Mouse (Mus musculus) brown adipose tissue, adult 24 weeks (tissue): Measurements from ENCODE around the gene Dolk. TPM values are rescaled to one million over a fixed set of nuclear protein-coding genes. Genes with fewer than 3 reads are reported as not detected.

Experiments
- H3K27ac ChIP-seq: fragments of 200-500 bp; replicated peaks from 2 replicates; pipeline ENCODE4 v1.5.1; 2012; ENCODE audit warnings: low read depth, mild to moderate bottlenecking, low read length
- H3K4me1 ChIP-seq: fragments of 200-500 bp; 2 replicates; pipeline ENCODE4 v1.6.1; 2012; ENCODE audit warnings: low read length, mixed read lengths; ENCODE audit not compliant: control insufficient read depth, insufficient read depth, insufficient read length
- H3K4me3 ChIP-seq: fragments of 200-500 bp; 2 replicates; pipeline ENCODE4 v1.5.1; 2012; ENCODE audit warnings: low read depth, mild to moderate bottlenecking, low read length, moderate library complexity; ENCODE audit not compliant: insufficient read depth
- polyA plus RNA-seq: library from polyadenylated mRNA; stranded (reverse); fragments of >200 nt; gene quantifications from 2 replicates; pipeline ENCODE4 v1.2.4, GENCODE M21; 2012; ENCODE audit not compliant: missing spikeins, insufficient read depth, insufficient read length

The Dolk gene
- polyA plus RNA-seq, 1 experiment: 40.5 TPM

DNA sequence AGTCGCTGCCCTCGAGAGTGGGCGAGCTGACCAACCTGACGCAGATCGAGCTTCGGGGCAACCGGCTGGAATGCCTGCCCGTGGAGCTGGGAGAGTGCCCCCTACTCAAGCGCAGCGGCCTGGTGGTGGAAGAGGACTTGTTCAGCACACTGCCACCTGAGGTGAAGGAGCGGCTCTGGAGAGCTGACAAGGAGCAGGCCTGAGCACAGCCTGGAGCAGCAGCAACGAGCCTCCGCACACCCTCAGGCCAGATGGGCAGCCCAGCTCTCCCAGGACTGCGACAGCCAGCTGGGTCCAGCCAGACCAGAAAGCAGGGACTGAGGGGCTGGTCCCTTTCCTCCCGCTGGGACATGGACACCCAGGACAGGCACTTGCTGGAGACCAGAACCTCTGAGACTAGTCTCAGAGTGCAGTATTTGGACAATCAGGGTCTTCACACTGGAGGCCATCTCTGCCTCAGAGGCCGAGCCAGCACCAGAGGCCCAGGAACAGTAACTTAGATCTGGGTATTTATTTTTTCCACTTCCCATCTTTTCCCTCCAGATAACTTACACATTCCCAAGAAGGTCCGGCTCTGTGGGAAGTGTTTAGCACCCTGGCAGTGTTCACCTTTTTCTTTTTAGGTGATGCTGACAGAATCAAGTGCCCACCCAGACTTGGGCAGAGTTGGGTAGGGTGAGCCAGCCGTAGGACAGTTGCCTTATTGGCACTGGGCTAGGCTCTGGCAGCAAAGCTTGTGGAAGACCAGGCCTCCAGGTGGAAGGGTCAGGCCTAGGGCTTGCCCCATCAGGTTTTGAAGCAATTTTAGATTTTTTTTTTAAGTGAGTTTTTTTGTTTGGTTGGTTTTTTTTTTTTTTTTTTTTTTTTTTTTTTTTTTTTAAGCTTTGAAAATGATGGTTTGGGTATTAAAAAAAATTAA is 24.0 kb downstream of the Dolk start:
- Histone ChIP-seq H3K4me1 (peaks cover 73% of the 10 kb centered on the region), H3K4me3 (no peak overlapping the region), H3K27ac (peak overlapping the region; percentile 94)

DNA sequence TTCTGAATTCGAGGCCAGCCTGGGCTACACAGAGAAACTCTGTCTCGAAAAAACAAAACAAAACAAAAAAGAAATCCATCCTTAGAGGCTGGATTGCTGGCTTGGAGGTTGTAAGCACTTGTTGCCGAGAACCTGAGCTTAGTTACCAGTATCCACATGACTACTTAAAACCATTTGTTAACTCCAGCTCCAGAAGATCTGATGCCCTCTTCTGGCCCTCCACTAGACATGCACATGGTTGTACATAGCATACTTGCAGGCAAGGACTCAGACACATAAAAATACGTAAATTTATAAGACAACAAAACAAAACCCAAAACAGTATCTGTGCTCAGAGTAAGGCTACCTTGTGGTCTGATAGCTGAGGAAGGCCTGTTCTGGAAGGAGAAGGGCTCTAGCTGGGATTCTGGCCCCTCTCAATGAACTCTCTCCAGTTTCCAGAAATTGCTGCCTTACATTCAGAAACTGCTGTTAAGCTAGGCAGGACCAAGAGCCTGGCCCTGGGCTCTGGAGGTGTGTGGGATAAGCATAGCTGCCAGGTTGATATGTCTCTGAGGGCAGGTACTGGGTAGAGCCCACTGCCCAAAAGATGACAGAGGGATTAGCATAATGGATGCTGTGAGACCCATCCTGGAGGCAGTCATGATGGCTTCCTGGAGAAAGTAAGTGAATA is 24.9 kb downstream of the Dolk start:
- Histone ChIP-seq H3K4me3 (no peak overlapping the region), H3K4me1 (peaks cover 64% of the 10 kb centered on the region), H3K27ac (peak overlapping the region; percentile 94)

GRCm38 (mm10) chr2:30259131-30260064 is 26.7 kb downstream of the Dolk start:
- Histone ChIP-seq H3K27ac (peak overlapping the region; percentile 100), H3K4me3 (peak overlapping the region; percentile 25), H3K4me1 (peaks cover 47% of the 10 kb centered on the region)

- H3K4me1 ChIP-seq: peaks cover 39% of the 10 kb centered on the region
- H3K4me3 ChIP-seq: peak overlapping the region; percentile 25
- peak overlapping the region; percentile 100 for H3K27ac ChIP-seq
Measured at GRCm38 (mm10) chr2:30258600-30258999, 27.5 kb downstream of the Dolk start.

DNA sequence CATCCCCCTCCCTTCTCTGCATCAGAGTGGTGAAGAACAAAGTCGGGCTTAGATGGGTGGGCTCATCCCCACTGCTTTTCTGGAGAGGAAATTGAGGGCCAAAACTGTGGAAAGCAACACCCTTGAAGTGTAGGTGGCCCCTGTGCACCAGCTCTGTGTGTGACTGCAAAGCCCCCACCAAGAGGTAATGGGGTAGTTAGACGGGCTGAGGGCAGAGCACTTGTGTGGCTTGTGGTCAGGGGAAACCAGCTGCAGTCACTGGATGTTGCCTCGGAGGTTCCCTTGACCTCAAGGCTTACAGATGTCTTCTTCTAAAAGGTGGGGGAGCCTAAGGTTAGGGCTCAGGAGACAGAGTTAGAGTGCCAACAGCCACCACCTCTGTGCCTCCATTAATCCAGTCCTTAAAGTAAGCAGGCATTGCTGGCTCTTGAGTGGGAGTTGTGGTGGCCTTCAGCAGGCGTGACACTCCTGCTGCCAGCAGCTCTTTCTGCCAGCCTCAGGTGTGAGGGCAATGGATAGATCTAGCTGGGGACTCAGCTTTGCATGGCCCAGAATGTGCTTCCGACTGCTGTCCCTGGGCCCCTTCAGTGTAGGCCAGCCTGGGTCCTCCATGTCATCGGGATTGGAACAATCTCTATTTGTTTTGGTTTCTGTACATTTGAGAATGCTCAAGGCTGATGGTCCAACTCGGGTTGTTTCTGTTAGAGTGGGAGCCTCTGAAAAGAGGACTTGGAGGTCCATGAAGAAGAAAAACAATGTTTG is 28.3 kb downstream of the Dolk start:
- H3K4me1 ChIP-seq: peaks cover 33% of the 10 kb centered on the region
- peak overlapping the region; percentile 100 for H3K27ac ChIP-seq
- H3K4me3 ChIP-seq: no peak overlapping the region

DNA sequence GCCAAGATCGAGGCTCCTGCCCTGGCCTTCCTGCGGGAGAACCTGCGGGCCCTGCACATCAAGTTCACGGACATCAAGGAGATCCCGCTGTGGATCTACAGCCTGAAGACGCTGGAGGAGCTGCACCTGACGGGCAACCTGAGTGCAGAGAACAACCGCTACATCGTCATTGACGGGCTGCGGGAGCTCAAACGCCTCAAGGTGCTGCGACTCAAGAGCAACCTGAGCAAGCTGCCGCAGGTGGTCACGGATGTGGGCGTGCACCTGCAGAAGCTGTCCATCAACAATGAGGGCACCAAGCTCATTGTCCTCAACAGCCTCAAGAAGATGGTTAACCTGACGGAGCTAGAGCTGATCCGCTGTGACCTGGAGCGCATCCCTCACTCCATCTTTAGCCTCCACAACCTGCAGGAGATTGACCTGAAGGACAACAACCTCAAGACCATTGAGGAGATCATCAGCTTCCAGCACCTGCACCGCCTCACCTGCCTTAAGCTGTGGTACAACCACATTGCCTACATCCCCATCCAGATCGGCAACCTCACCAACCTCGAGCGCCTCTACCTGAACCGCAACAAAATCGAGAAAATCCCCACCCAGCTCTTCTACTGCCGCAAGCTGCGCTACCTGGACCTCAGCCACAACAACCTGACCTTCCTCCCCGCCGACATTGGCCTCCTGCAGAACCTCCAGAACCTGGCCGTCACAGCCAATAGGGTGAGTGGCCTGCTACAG is 29.4 kb downstream of the Dolk start:
- Histone ChIP-seq H3K4me3 (no peak overlapping the region), H3K27ac (peak overlapping the region; percentile 100), H3K4me1 (peaks cover 37% of the 10 kb centered on the region)

GRCm38 (mm10) chr2:30255631-30256395 is 30.3 kb downstream of the Dolk start:
- Histone ChIP-seq H3K4me1 (peaks cover 43% of the 10 kb centered on the region), H3K27ac (no peak overlapping the region)

GRCm38 (mm10) chr2:30253809-30254208 is 32.3 kb downstream of the Dolk start:
- Histone ChIP-seq H3K4me3 (no peak overlapping the region), H3K27ac (peak overlapping the region; percentile 67; the same call in 1 of the 2 replicates), H3K4me1 (peaks cover 33% of the 10 kb centered on the region)

More at GRCm38 (mm10) chr2:30255631-30256395, 30.3 kb downstream of the Dolk start:
- H3K4me3 ChIP-seq: no peak overlapping the region

- no peak overlapping the region for H3K4me3 ChIP-seq
- H3K27ac ChIP-seq: peak overlapping the region; percentile 67
- H3K4me1 ChIP-seq: peaks cover 26% of the 10 kb centered on the region
Measured at GRCm38 (mm10) chr2:30252521-30252920, 33.6 kb downstream of the Dolk start.

GRCm38 (mm10) chr2:30251417-30252104 is 34.6 kb downstream of the Dolk start:
- H3K4me1 ChIP-seq: peaks cover 24% of the 10 kb centered on the region
- H3K27ac ChIP-seq: peak overlapping the region; percentile 67
- no peak overlapping the region for H3K4me3 ChIP-seq

- Histone ChIP-seq H3K4me3 (no peak overlapping the region), H3K4me1 (peaks cover 27% of the 10 kb centered on the region), H3K27ac (peak overlapping the region; percentile 24)
Measured at GRCm38 (mm10) chr2:30250166-30251128, 35.7 kb downstream of the Dolk start.

- no peak overlapping the region for H3K27ac ChIP-seq
Measured at GRCm38 (mm10) chr2:30249182-30249581, 37.0 kb downstream of the Dolk start.

More at GRCm38 (mm10) chr2:30249182-30249581, 37.0 kb downstream of the Dolk start:
- Histone ChIP-seq H3K4me1 (peaks cover 34% of the 10 kb centered on the region), H3K4me3 (no peak overlapping the region)
